Mouse (Mus musculus): ENCODE data around the gene Rarg. TPM values are rescaled to one million over a fixed set of nuclear protein-coding genes. Genes with fewer than 3 reads are reported as not detected.

Gene Rarg
- total RNA-seq, 2 experiments from 2014 or later = 30.8 to 34.6 TPM

- ATAC-seq (ENCODE audit: poor library complexity, severe bottlenecking) = no peak
Observed at GRCm38 (mm10) chr15:102209114-102209513, 48.2 kb downstream of the Rarg start.

GRCm38 (mm10) chr15:102208092-102208561, 49.2 kb downstream of the Rarg start:
- peak; percentile 25; the same call in 1 of the 2 replicates for ATAC-seq (ENCODE audit: poor library complexity, severe bottlenecking)

GRCm38 (mm10) chr15:102207351-102207750, 50.0 kb downstream of the Rarg start:
- ATAC-seq (ENCODE audit: poor library complexity, severe bottlenecking) = no peak

- ATAC-seq (ENCODE audit: poor library complexity, severe bottlenecking) = no peak
Observed at GRCm38 (mm10) chr15:102205779-102206178, 51.5 kb downstream of the Rarg start.

GRCm38 (mm10) chr15:102204674-102205505, 52.4 kb downstream of the Rarg start, which contains the start of gene Csad:
TSS of gene Csad (minus strand) at chr15:102204724.
- ATAC-seq (ENCODE audit: poor library complexity, severe bottlenecking) = no peak

GRCm38 (mm10) chr15:102203835-102204381, 53.4 kb downstream of the Rarg start:
- ATAC-seq (ENCODE audit: poor library complexity, severe bottlenecking) = peak; percentile 34

- ATAC-seq (ENCODE audit: poor library complexity, severe bottlenecking) = peak; percentile 89
Observed at GRCm38 (mm10) chr15:102202971-102203834, 54.1 kb downstream of the Rarg start, which contains the start of gene Zfp740. TSS of gene Zfp740 (plus strand) at chr15:102203249.

GRCm38 (mm10) chr15:102198841-102199240, 58.5 kb downstream of the Rarg start:
- no peak for ATAC-seq (ENCODE audit: poor library complexity, severe bottlenecking)

GRCm38 (mm10) chr15:102195373-102195772, 61.9 kb downstream of the Rarg start:
- no peak for ATAC-seq (ENCODE audit: poor library complexity, severe bottlenecking)

- peak; percentile 43; the same call in 1 of the 2 replicates for ATAC-seq (ENCODE audit: poor library complexity, severe bottlenecking)
Observed at GRCm38 (mm10) chr15:102194439-102194838, 62.9 kb downstream of the Rarg start.

- no peak for ATAC-seq (ENCODE audit: poor library complexity, severe bottlenecking)
Observed at GRCm38 (mm10) chr15:102193652-102194051, 63.7 kb downstream of the Rarg start.

- peak; percentile 72 for ATAC-seq (ENCODE audit: poor library complexity, severe bottlenecking)
Observed at GRCm38 (mm10) chr15:102192820-102193386, 64.4 kb downstream of the Rarg start.

- ATAC-seq (ENCODE audit: poor library complexity, severe bottlenecking) = peak; percentile 85
Observed at GRCm38 (mm10) chr15:102192271-102192812, 65.0 kb downstream of the Rarg start.

- no peak for ATAC-seq (ENCODE audit: poor library complexity, severe bottlenecking)
Observed at GRCm38 (mm10) chr15:102191699-102192098, 65.6 kb downstream of the Rarg start.

GRCm38 (mm10) chr15:102188883-102189282, 68.4 kb downstream of the Rarg start:
- no peak for ATAC-seq (ENCODE audit: poor library complexity, severe bottlenecking)

GRCm38 (mm10) chr15:102188096-102188495, 69.2 kb downstream of the Rarg start:
- no peak for ATAC-seq (ENCODE audit: poor library complexity, severe bottlenecking)

- ATAC-seq (ENCODE audit: poor library complexity, severe bottlenecking) = no peak
Observed at GRCm38 (mm10) chr15:102186239-102186638, 71.1 kb downstream of the Rarg start.
